Mouse (Mus musculus): Measurements from ENCODE around the gene Vmn1r222. TPM values are rescaled to one million over a fixed set of nuclear protein-coding genes. Genes with fewer than 3 reads are reported as not detected.

The Vmn1r222 gene
- polyA plus RNA-seq (2017; shearing (Covaris generic)), result not detected

GRCm38 (mm10) chr13:23235847-23236246 lies at the start of gene Vmn1r222:
Gene Vmn1r222, minus strand, starts transcription at chr13:23235947.

GRCm38 (mm10) chr13:23246834-23247233 lies 11.1 kb upstream of the Vmn1r222 start, which contains the start of gene Vmn1r223:
Gene Vmn1r223, plus strand, starts transcription at chr13:23247134.

GRCm38 (mm10) chr13:23213827-23214226 lies 21.9 kb downstream of the Vmn1r222 start, which contains the start of gene Vmn1r221:
Gene Vmn1r221, plus strand, starts transcription at chr13:23214127.

GRCm38 (mm10) chr13:23187875-23188274 lies 47.9 kb downstream of the Vmn1r222 start, which contains the start of gene Vmn1r220:
Gene Vmn1r220, minus strand, starts transcription at chr13:23187975.

Other genes with a start within 250 kb of the Vmn1r222 start
- not detected for gene Vmn1r213, start 228.3 kb downstream of the Vmn1r222 start, polyA plus RNA-seq (2017; shearing (Covaris generic))
- 0.14 TPM for gene Vmn1r214, start 205.5 kb downstream of the Vmn1r222 start, polyA plus RNA-seq (2017; shearing (Covaris generic))
- not detected for gene Vmn1r215, start 167.9 kb downstream of the Vmn1r222 start, polyA plus RNA-seq (2017; shearing (Covaris generic))
- not detected for gene Vmn1r217, start 117.7 kb downstream of the Vmn1r222 start, polyA plus RNA-seq (2017; shearing (Covaris generic))
- gene Vmn1r218, start 102.8 kb downstream of the Vmn1r222 start, polyA plus RNA-seq (2017; shearing (Covaris generic)), result 0.09 TPM
- not detected for gene Vmn1r219, start 76.6 kb downstream of the Vmn1r222 start, polyA plus RNA-seq (2017; shearing (Covaris generic))
- not detected for gene Vmn1r220, start 48.0 kb downstream of the Vmn1r222 start, polyA plus RNA-seq (2017; shearing (Covaris generic))
- not detected for gene Vmn1r221, start 21.8 kb downstream of the Vmn1r222 start, polyA plus RNA-seq (2017; shearing (Covaris generic))
- not detected for gene Vmn1r223, start 11.2 kb upstream of the Vmn1r222 start, polyA plus RNA-seq (2017; shearing (Covaris generic))
- 11.3 TPM for gene Zfp322a, start 133.3 kb upstream of the Vmn1r222 start, polyA plus RNA-seq (2017; shearing (Covaris generic))
- gene Abt1, start 187.9 kb upstream of the Vmn1r222 start, polyA plus RNA-seq (2017; shearing (Covaris generic)), result 14.7 TPM
- gene Btn1a1, start 230.0 kb upstream of the Vmn1r222 start, polyA plus RNA-seq (2017; shearing (Covaris generic)), result not detected